Mouse (Mus musculus) embryo, embryonic 9.5 days (tissue): ENCODE data around the gene Utp4.
"Not testable (repeated sequence)": the region's sequence is repeated elsewhere in the genome, so short reads cannot be mapped to it uniquely, and the experiment has no call there.

Experiments used
- DNase-seq: peaks from one replicate; pipeline ENCODE4 v3.0.0-alpha.2; 2017; ENCODE audit errors: extremely low spot score

Utp4 gene

DNA sequence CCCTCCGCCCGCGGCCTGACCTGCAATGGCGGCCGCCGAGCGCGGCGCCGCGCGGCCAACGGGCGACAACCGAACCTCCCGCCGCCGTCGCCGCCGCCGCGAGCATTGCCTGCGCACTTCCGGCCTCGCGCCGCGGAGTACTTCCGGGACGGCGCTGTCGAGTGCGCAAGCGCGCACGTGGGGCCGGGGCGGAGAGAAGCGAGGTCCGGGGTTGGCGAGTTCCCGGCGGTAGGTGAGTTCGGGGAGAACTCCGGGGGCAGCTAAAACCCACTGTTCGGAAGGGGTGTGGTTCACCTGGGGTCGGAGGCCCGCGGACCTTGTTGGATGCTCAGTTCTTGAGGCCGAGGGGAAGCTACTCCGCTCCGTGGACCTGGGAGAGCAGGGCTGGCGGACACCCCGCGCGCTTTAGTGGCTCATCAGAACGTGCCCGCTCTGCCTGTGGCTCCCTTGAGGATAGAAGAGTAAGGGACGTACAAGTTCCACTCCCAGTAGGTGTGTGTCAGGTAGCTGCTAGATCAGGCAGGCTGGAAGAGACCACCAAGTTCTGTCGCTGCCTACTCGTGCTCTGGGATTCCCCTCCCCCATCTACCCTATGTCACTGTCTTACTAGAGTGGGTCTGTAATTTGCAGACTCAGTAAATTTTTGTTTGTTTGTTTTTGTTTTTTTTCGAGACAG lies at the start of gene Utp4:
Gene Utp4 (plus strand): TSS at position 156 of the 676 bp plus-strand sequence.
- peak; percentile 89 for DNase-seq

- DNase-seq, result no peak
Observed at GRCm38 (mm10) chr8:106850034-106850433, 43.4 kb upstream of the Utp4 start.

- no peak for DNase-seq
Observed at GRCm38 (mm10) chr8:106854534-106855241, 38.7 kb upstream of the Utp4 start.

DNA sequence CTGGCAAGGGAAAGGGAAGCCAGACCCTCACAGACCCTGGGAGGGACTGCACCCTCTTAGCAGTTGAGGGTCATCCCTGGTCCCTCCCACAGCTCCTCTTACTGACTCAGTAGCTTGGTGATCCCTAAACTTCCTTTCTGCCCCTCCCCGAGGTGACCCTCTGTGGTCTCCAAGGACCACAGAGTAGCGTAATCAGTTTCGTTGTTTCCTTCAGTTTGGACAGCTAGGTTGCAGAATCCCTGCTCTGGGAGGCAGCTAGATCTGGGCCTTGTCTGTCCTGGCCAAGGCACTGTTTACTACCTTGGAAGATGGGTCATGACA lies 38.2 kb upstream of the Utp4 start:
- DNase-seq, result no peak

DNA sequence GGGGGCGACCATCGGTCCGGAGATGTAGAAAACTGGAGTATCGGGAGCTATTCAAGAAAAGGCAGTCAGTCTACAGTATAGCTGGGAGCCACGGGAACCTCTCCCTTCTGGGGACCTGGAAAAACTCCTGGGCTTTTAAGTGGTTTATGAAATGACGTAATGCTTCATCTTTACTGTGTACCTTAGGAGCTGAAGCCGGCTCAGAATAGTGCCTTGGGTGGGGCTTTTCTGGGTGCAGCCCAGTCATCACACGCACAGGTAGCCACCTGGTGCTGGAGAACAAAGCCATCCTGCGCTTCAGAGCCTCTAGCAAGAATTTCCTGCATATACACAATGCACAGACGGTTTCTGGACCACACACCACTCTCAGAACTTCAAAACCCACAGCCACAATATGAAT lies 30.6 kb upstream of the Utp4 start:
- DNase-seq, result no peak

- no peak for DNase-seq
Observed at GRCm38 (mm10) chr8:106865354-106865753, 28.1 kb upstream of the Utp4 start.

DNA sequence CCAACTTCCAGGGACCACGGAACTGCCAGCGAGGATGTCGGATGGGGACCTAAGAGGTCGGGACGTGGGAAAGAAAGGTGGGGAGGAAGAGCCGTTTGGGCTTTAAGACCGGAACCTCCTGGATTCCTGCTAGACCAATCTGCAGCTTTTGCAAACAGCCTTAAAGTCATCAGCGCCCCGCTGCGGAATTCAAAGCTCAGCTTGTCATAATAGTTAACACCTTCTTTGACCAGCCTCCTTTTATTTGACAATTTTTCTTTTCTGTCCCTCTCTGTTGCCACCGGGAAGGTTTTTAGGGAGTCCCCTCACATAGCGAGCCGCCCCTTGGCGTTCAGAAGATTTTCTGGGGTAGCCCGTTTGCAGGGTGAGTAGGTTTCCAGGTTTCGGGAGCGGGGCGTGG lies 23.4 kb upstream of the Utp4 start, which contains the start of gene Has3:
Gene Has3 (plus strand): TSS at position 192 of the 400 bp plus-strand sequence.
- no peak for DNase-seq

DNA sequence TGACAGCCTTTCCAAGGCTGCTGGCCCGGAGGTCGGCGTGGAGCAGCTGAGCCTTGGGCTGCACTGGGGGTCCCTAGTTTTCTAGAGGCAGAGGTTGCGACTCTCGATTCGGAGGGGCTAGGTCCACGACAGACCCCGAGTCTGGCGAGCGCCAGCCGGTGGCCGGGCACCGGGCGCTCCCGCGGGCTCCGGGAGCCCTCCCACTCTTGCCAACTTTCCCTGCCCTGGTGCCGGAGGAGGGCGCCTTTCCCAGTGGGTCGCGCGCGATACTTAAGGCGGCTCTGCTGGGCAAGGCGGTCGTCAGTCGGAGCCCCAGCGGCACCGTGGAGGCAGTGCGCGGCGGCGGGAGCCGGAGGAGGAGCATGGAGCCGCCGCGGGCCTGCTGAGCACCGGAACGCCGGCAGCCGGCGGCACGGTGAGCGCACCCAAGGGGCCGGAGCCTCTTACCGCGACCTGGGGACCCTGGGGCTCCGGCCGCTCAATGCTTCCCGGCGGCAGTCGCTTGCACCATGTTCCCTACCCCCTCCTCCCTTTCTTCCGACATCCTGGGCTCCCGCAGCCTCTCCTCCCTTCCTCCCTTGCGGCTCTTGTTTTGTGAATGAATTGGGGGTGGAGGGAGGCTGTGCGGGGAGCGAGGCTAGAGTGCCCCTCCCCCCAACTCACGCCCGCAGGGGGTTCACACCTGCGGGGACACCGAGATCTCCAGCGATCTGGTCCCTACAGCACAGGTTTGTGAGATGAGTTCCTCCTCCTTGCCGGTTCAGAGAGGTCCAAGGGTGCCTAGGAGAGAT lies 22.7 kb upstream of the Utp4 start:
- DNase-seq, result peak; percentile 64

GRCm38 (mm10) chr8:106871328-106871926 lies 22.0 kb upstream of the Utp4 start:
- DNase-seq, result no peak

DNA sequence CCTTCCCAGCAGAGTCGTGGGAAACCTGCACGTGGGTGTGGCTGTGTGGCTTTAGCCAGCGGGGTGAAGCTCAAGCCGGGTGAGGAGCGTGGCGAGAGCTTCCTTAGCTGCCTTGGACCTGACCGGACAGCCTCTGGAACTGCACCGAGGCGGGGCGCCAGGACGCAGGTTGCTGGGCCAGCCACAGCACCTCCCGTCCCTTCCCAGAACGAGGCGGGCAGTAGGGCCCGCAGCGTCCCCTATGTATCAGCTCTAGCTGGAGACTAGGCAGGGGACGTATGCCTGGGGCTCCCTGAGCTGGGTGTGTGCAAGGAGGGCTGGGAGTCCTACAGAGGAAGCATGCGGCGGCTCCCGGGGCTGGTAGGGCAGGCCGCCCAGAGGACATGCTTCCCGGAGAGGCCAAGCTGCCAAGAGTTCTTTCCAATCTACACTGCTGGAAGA lies 21.5 kb upstream of the Utp4 start:
- peak; percentile 55 for DNase-seq

DNA sequence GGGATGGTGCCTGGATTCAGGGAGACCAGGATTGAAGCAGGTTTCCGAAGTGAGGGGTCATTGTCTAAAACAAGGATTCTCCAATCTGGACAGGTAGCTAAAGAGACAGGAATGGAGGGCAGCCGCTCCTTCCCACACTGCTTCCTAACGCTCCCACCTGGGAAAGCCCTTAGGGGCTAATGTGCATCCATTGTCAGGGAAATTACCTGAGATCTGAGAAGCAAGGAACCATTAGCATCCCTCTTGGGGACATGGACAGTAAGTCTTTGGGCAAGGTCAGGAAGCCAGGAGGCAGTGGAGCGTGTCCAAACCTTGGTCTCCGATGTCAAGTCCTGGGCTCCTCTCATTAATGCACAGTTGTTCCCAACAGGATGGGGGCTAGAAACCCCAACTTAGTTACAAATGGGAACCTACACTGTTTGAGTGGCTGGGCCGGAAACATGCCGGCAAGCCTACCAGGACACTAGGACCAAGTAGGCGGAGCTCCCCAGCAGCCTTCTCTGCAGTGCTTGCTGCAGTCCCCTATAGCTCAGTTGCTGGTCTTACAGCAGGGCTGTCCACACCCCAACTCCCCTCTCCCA lies 20.9 kb upstream of the Utp4 start:
- no peak for DNase-seq

GRCm38 (mm10) chr8:106880121-106880707 lies 13.2 kb upstream of the Utp4 start:
- no peak for DNase-seq

- not testable (repeated sequence) for DNase-seq
Observed at GRCm38 (mm10) chr8:106884094-106884493, 9.3 kb upstream of the Utp4 start.

- DNase-seq, result not testable (repeated sequence)
Observed at GRCm38 (mm10) chr8:106884826-106885400, 8.5 kb upstream of the Utp4 start.

- DNase-seq, result peak; percentile 64
Observed at GRCm38 (mm10) chr8:106887336-106888189, 5.9 kb upstream of the Utp4 start.

- no peak for DNase-seq
Observed at GRCm38 (mm10) chr8:106888803-106889202, 4.6 kb upstream of the Utp4 start.

- peak; percentile 80 for DNase-seq
Observed at GRCm38 (mm10) chr8:106892210-106892805, 1.1 kb upstream of the Utp4 start.

DNA sequence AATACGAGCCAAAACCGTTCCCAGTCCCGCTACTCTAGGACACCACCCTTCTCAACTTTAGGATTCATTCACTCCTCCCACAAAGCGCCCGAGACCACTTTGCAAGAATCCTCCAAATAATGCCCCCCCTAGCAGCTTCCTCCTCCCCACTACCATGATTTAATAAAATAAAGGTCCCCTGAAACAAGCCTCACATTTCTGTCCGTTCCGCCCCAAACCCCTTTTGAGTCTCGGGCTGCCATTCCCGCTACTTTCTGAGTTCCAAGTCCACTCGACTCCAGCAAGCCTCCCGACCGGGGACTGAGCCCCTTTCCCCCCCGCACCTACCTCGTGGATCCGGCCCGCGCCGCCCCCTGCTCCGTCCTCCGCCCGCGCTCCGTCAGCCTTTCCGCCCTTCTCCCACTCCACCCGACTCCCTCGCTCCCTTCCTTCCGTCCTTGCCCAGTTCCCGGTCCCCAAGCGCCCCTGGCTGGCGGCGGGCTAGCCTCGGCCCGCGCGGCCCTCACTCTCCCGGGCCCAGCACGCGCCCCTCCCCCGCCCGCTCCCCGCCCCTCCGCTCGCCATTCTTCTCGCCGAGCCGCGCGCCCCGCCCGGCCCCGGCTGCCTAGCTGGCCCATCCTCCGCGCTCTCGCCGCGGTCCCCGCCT lies 507 bp upstream of the Utp4 start:
- peak; percentile 83 for DNase-seq

GRCm38 (mm10) chr8:106899473-106899872 lies 6.0 kb downstream of the Utp4 start:
- DNase-seq, result no peak
